Mouse (Mus musculus): ENCODE data around the gene Spdye4a. TPM values are rescaled to one million over a fixed set of nuclear protein-coding genes. Genes with fewer than 3 reads are reported as not detected.

Gene Spdye4a
- not detected in 2 replicates for polyA plus RNA-seq (2012; rRNA removed)

DNA sequence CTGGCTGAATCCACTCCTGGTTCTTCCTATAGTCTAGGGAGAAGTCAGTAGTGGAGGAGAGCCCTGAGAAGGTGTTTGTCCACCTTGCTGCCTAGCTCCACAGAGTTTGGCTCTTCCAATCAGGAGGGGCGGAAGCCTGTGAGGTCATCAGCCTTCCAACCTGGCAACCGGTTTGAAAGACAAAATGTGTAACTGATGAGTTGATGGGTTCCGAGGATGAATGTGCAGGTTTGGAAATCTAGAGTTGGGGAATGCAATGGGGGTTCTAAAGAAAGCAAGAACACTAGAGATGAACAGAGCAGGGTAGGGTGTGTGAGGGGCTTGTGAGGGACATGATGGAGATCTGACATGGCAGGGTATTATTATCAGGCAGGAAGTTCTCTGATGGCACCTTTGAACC lies at the start of gene Spdye4a:
Gene Spdye4a, minus strand, starts transcription at position 101 of the 400 bp plus-strand sequence.

DNA sequence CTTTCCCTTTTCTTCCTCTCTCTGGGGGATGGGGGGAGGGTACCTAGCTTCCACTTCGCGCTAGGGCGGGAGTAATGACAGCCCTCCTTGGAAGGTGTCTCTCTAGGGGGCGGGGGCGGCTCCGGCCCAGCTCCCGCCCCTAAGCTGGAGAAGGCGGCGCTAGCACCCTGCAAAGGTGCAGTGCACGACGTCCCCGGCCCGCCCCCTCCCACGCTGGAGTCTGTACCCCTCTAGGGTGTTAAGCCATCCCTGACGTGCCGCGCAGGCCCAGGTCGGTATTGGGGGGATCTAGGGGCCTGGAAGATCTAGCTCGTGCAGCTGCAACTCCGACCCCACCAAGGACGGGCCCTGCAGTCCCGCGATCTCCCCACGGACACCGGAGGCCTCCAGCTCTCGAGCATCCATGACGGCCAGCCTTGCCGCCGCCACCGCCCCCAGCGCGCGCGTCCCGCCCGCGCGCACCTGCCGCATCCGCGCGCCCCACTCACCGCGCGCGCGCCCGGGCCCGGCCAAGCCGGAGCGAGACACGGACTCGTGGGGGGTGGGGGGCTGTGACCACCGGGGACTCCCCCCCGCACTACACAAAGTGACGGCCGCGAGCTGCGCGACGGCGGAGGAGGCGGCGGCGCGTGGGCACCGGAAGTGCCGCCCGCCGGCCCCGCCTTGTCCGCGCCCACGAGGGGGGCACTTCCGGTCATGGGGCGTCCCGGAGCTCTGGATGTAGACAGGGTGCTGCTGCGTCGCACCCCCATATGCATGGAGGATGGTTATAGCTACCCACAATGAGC lies 42.9 kb upstream of the Spdye4a start, which contains the start of gene Zfp316:
Gene Zfp316, minus strand, starts transcription at position 660 of the 788 bp plus-strand sequence.

DNA sequence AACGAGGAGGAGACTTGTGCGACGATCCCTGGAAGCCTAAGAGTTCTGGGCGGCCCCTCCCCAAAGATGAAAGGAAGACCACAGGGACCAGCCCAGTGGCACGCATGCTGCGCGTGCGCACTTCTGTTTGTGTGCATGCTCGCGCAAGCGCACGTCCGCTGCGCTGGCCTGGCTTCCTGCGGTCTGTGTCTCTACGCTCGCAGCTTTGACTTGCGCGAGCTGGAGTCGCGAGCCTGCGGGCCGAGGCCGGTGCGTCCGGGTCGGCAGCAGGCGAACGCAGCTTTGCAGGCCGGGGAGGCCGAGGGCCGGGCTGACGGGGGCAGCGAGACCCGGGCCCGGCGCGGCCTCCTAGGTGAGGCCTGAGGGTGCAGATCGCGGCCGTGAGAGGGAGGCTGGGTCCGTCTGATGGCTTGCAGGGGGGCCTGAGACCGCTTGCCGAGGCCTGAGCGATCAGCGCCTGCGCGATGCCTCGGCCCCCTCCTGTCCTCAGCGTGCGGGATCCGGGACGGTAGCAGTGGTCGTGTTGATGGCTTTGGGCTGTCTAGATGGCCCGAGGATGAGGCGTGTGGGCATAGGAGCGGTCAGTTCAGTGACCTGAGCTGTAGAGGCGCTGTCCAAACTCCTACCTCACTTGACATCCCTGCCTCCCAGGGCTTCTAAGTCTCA lies 8.5 kb upstream of the Spdye4a start, which contains the start of gene Zfp12:
Gene Zfp12, plus strand, starts transcription at position 136 of the 666 bp plus-strand sequence.

DNA sequence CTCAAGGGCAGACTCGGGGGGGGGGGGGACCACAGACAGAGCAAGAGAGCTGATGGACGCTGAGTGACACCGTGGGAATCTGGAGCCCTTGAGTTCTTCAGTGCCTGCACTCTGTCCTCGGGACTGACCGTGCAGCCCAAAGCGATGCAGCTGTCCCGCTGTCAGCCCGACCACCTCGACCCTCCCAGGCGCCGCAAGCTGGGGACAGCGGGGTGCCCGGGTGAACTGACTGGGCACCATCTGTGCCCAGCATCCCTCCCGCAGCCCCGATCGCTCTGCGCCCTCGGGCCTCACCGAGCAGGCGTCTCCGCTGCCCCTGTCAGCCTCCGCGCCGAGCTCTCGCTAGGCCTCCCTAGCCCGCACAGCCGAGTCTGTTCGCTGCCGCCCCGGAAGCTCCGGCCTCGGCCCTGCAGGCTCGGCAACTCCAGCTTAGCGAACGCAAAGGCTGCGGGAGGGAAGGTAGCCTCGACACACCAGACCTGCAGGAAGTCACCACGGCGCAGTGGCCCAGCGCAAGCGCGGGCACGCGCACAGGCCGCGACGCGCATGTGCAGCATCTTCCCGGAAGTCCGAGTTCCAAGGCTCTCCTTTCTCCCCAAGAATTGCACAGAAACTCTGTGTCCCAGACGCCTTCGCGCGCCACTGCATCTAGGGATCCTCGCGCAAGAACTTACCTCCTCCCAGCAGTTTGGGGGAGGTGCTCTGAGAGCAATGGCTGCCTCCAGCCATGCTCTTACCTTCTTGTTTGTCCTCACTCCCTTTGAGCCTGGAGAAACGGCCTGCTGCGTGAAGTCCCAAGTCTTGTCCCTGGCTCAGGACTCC lies 46.2 kb downstream of the Spdye4a start, which contains the start of the genes Rbak and Spdye4b:
Gene Rbak, minus strand, starts transcription at position 521 of the 822 bp plus-strand sequence.
Gene Spdye4b, plus strand, starts transcription at position 763 of the 822 bp plus-strand sequence.

Other genes with a start within 250 kb of the Spdye4a start
- 36.6 and 44.6 TPM in 2 replicates for gene Rnf216, start 113.9 kb downstream of the Spdye4a start, polyA plus RNA-seq (2012; rRNA removed)
- gene Olfr718-ps1, start 79.3 kb downstream of the Spdye4a start, polyA plus RNA-seq (2012; rRNA removed), result not detected in 2 replicates
- gene Rbak, start 46.1 kb downstream of the Spdye4a start, polyA plus RNA-seq (2012; rRNA removed), result 6.7 and 7.1 TPM in 2 replicates
- not detected in 2 replicates for gene Spdye4b, start 45.9 kb downstream of the Spdye4a start, polyA plus RNA-seq (2012; rRNA removed)
- 18.7 and 18.8 TPM in 2 replicates for gene Zfp12, start 8.3 kb upstream of the Spdye4a start, polyA plus RNA-seq (2012; rRNA removed)
- 27.4 and 42.8 TPM in 2 replicates for gene Zfp316, start 43.1 kb upstream of the Spdye4a start, polyA plus RNA-seq (2012; rRNA removed)
- 9.9 and 10.5 TPM in 2 replicates for gene Zfp853, start 66.7 kb upstream of the Spdye4a start, polyA plus RNA-seq (2012; rRNA removed)
- 35.0 and 36.6 TPM in 2 replicates for gene E130309D02Rik, start 88.5 kb upstream of the Spdye4a start, polyA plus RNA-seq (2012; rRNA removed)
- 81.3 and 94.8 TPM in 2 replicates for gene Zdhhc4, start 102.4 kb upstream of the Spdye4a start, polyA plus RNA-seq (2012; rRNA removed)
- 0.15 and 0.36 TPM in 2 replicates for gene Grid2ip, start 130.4 kb upstream of the Spdye4a start, polyA plus RNA-seq (2012; rRNA removed)
- 227 and 240 TPM in 2 replicates for gene Kdelr2, start 176.9 kb upstream of the Spdye4a start, polyA plus RNA-seq (2012; rRNA removed)
- gene Daglb, start 237.7 kb upstream of the Spdye4a start, polyA plus RNA-seq (2012; rRNA removed), result 18.2 and 23.2 TPM in 2 replicates

Measured in ovary, adult 2 months (tissue).